16 mouse cellular contexts compared by ENCODE assay signal in the genomic region with DNA sequence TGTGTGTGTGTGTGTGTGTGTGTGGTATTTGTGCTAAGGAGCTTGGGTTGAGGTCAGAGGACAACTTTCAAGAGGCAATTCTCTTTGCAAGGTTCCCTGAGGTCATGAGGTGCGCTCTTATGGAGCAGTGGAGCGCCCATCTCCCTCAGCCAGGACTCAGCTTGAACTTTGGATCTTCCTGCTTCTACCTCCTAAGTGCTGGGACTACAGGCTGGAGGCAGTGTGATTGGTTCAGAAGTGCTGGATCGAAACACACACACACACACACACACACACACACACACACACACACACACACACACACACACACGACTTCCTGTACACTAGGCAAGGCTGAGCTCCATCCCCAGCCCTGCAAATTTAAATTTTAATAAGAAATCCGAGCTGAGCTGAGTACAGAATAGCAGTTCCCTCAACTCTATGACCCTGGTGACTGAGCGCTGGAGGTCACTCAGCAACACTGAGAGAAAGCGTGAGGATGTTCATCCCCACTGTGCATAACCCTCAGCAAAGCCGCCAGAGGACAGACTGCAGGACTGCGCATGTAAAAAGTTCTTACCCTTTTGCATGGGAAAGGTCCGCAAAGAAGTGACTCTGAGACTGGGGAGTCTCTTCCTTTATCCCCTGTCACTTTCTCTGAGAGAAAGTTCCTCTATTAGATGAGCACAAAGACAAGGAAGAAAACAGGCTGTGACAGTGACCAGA. TPM values are rescaled to one million over a fixed set of nuclear protein-coding genes. Genes with fewer than 3 reads are reported as not detected.
DNase-seq lines count a peak whose midpoint lies in the region; ATAC-seq and TF ChIP-seq lines count a peak whose summit lies in the region.
"Had no signal": no experiment of that assay in that cellular context is flagged by ENCODE, and none has a peak within 500 bp of the region (broad histone marks: within the 10 kb centered on the region; RNA-seq: fewer than 3 reads in every experiment).

No protein-coding gene starts in this region.

- peaks cover 26% of the 10 kb centered on the region for H3K27me3 ChIP-seq in E14TG2a.4 (ENCODE audit: insufficient read depth, low read length)
- H3K27me3 ChIP-seq in intestine, postnatal 0 days (replicated peaks; ENCODE audit: control insufficient read depth, insufficient read depth, low read length) = no peaks in the 10 kb centered on the region
- H3K27me3 ChIP-seq: embryonic facial prominence, embryonic 12.5 days; forebrain, embryonic 13.5 days; neural tube, embryonic 13.5 days had no signal

- no peaks in the 10 kb centered on the region for H3K36me3 ChIP-seq in E14TG2a.4 (ENCODE audit: insufficient read depth, low read length)
- no peaks in the 10 kb centered on the region for H3K36me3 ChIP-seq in intestine, postnatal 0 days (ENCODE audit: control insufficient read depth, insufficient read depth)
- H3K36me3 ChIP-seq: embryonic facial prominence, embryonic 12.5 days; liver, embryonic 15.5 days; neural tube, embryonic 13.5 days had no signal

- H3K9ac ChIP-seq in intestine, postnatal 0 days (ENCODE audit: low read depth, low read length) = no peak overlapping the region
- H3K9ac ChIP-seq: embryonic facial prominence, embryonic 12.5 days; forebrain, embryonic 13.5 days; liver, embryonic 15.5 days; neural tube, embryonic 13.5 days had no signal

- intact Hi-C loops in gastrocnemius, adult 2 months (cut with DNase I) = no loop called here
- intact Hi-C loops in left cerebral cortex, postnatal 36 days (cut with DNase I) = no loop called here

- peak overlapping the region; percentile 17 for H3K4me2 ChIP-seq in intestine, postnatal 0 days (replicated peaks; ENCODE audit: low read depth)
- H3K4me2 ChIP-seq: embryonic facial prominence, embryonic 12.5 days; forebrain, embryonic 13.5 days; liver, embryonic 15.5 days; neural tube, embryonic 13.5 days had no signal

- WGBS in intestine, postnatal 0 days = 49% methylated on average over 10 of the region's 10 CpGs

- peak overlapping the region; percentile 25; the same call in 1 of the 2 replicates for H3K27ac ChIP-seq in gastrocnemius, adult 2 months
- H3K27ac ChIP-seq in intestine, postnatal 0 days (ENCODE audit: low read depth, low read length) = 0 out of 2 replicates have a peak overlapping the region, but pooled peaks have one; percentile 35
- H3K27ac ChIP-seq: embryonic facial prominence, embryonic 12.5 days; forebrain, embryonic 13.5 days; liver, embryonic 15.5 days; neural tube, embryonic 13.5 days had no signal

- peak; percentile 86 for ATAC-seq in intestine, postnatal 0 days
- ATAC-seq: activated CD4-positive, CD25-positive, alpha-beta regulatory T cell, adult 4 months; forebrain, embryonic 13.5 days had no signal

- H3K4me3 ChIP-seq in gastrocnemius, adult 2 months = no peak overlapping the region
- 0 out of 2 replicates have a peak overlapping the region, but pooled peaks have one; percentile 35 for H3K4me3 ChIP-seq in E14TG2a.4 (replicated peaks; ENCODE audit: low read length)
- H3K4me3 ChIP-seq in intestine, postnatal 0 days (ENCODE audit: low read depth, low read length) = no peak overlapping the region
- H3K4me3 ChIP-seq: embryonic facial prominence, embryonic 12.5 days; forebrain, embryonic 13.5 days; liver, embryonic 15.5 days; neural tube, embryonic 13.5 days had no signal

- peaks cover 51% of the 10 kb centered on the region for H3K4me1 ChIP-seq in E14TG2a.4 (replicated peaks; ENCODE audit: low read depth, low read length)
- peaks cover 17% of the 10 kb centered on the region for H3K4me1 ChIP-seq in intestine, postnatal 0 days (replicated peaks; ENCODE audit: control insufficient read depth, insufficient read depth, low read length)

- no peak for TF ChIP-seq CTCF in gastrocnemius, adult 2 months (IDR thresholded peaks at IDR 0.05)
- TF ChIP-seq CTCF in E14TG2a.4 (conservative IDR thresholded peaks at IDR 0.05; ENCODE audit: low read length) = no peak
- TF ChIP-seq CTCF in intestine, postnatal 0 days (IDR thresholded peaks at IDR 0.05; ENCODE audit: low read depth) = no peak

- DNase-seq in gastrocnemius, adult 2 months = no peak
- DNase-seq in gastrocnemius, adult 8-10 months (ENCODE audit: low spot score in 2 of 2) = no peak
- peak; percentile 74 for DNase-seq in kidney, postnatal 14 days
- no peak for DNase-seq in right cerebral cortex, postnatal 36 days (ENCODE audit: low spot score in 2 of 2)
- DNase-seq in layer of hippocampus, adult 8-10 months (ENCODE audit: low spot score in 2 of 2) = no peak
- no peak for DNase-seq in left cerebral cortex, postnatal 36 days (ENCODE audit: low spot score in 2 of 2)
- DNase-seq: cerebellum, adult 9-10 months; gastrocnemius, postnatal 10 days; retina, postnatal 1 day had no signal

- H3K9me3 ChIP-seq in E14TG2a.4 (ENCODE audit: low read length) = no peaks in the 10 kb centered on the region
- no peaks in the 10 kb centered on the region for H3K9me3 ChIP-seq in intestine, postnatal 0 days (ENCODE audit: control insufficient read depth)
- H3K9me3 ChIP-seq: embryonic facial prominence, embryonic 12.5 days; forebrain, embryonic 13.5 days; liver, embryonic 15.5 days; neural tube, embryonic 13.5 days had no signal

RNA-seq across cellular contexts. Expression of gene Gab1, which starts 6.4 kb away (rescaled TPM):
- total RNA-seq in gastrocnemius, adult 2 months (2021) = 10 to 100 TPM; 11.7 to 14.3 TPM
- 10 to 100 TPM in 3 of 4 experiments, 1 to 10 TPM in 1; 9.0 to 12.8 (median 11.5) TPM for total RNA-seq in gastrocnemius, adult 8-10 months (2022)
- polyA plus RNA-seq in intestine, postnatal 0 days (2015; fragmentation: Nextera tagmentation; extraction: Ambion mirVana) = 8.9 and 9.1 TPM in 2 replicates
- total RNA-seq in layer of hippocampus, adult 8-10 months (2022) = 10 to 100 TPM; 19.4 to 24.9 (median 22.3) TPM
- 10 to 100 TPM; 14.6 to 15.4 TPM for total RNA-seq in left cerebral cortex, postnatal 36 days (2021)
